Mouse (Mus musculus): Measurements from ENCODE around the gene Mindy4. TPM values are rescaled to one million over a fixed set of nuclear protein-coding genes. Genes with fewer than 3 reads are reported as not detected.

Mindy4 gene
- total RNA-seq (2012; rRNA removed) (not detected in 2 replicates), total RNA-seq (2014; rRNA removed) (not detected in 2 replicates), polyA plus RNA-seq (2012; ENCODE audit: insufficient read length, low read depth) (not detected in 2 replicates)

DNA sequence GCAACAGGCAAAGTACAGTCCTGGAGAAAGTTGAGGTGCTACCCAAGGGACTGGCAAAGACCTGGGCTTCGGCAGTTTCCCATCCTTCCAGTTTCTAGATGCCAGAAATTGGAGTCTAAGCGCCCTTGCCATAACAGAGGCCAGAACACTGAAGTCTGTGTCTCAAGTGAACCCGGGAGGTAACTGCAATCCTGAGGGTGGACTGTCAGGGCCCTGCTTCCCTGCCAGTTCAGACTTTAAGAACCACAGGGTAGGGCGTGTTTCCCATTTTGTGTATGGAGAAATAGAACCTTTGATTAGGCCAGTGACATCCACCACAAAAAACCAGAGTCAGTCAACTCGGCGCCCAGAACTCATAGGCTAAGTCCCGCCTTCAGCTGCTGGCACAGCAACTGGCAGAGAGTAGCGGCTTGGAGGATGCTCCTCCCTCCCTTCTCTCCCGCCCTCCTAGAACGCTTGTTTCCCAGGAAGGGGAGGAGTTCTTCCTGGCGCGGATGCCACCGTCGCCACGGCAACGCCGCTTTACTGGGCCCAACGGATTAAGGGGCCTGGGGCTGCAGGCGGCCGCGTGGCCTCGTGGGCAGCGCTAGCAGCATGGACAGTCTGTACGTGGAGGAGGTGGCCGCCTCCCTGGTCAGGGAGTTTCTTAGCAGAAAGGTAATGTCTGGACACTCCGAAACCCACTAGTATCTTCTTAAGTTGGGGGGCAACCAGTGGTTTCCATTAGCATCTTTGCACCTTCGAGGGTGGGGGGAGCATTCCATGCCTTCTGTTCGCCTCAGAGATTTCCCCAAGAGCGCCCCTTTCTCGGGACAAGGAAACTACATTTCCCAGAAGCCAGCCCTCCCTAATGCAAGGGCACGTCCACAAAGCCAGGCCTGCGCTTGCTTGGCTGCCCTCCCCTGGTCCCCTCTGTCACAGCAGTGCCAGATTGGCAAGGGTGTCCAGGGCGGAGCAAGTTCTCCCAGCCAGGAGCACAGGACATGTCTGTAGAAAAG lies at the start of gene Mindy4:
Gene Mindy4, plus strand, starts transcription at position 471 of the 998 bp plus-strand sequence.
- Histone ChIP-seq H3K9me3 (replicated peaks; ENCODE audit: low read length) (peaks cover 3% of the 10 kb centered on the region), H3K79me2 (replicated peaks; ENCODE audit: control insufficient read depth, extremely low read depth, insufficient read depth, poor library complexity, severe bottlenecking) (no peaks in the 10 kb centered on the region), H3K4me2 (ENCODE audit: insufficient read depth, low read depth, poor library complexity, severe bottlenecking) (no peak within 1 kb of the TSS), H3K4me1 (ENCODE audit: control insufficient read depth in 1 of 2, insufficient read depth in 2 of 2) (no peaks in the 10 kb centered on the region), H3K36me3 (replicated peaks in 1 of 2; ENCODE audit: control insufficient read depth in 1 of 2, insufficient read depth in 1 of 2, low read length in 1 of 2) (no peaks in the 10 kb centered on the region), H3K27me3 (replicated peaks) (peaks cover 60% of the 10 kb centered on the region), H3K27ac (ENCODE audit: insufficient read depth, low read depth) (no peak within 1 kb of the TSS), H3K4me3 (replicated peaks in 1 of 3; ENCODE audit: low read depth in 2 of 3, low read length in 2 of 3, poor library complexity in 1 of 3) (no peak within 1 kb of the TSS), H3K9ac (ENCODE audit: insufficient read depth, low read depth) (no peak within 1 kb of the TSS)
- DNase-seq (ENCODE audit: extremely low read depth), result no peak
- TF ChIP-seq MXI1 (IDR thresholded peaks at IDR 0.05; ENCODE audit: low read depth, low read length) (no peak), MAX (IDR thresholded peaks at IDR 0.05; ENCODE audit: low read length) (no peak), HCFC1 (IDR thresholded peaks at IDR 0.05; ENCODE audit: low read depth, low read length) (no peak), ELF1 (IDR thresholded peaks at IDR 0.05; ENCODE audit: low read depth, low read length) (no peak), MEF2A (IDR thresholded peaks at IDR 0.05; ENCODE audit: borderline replicate concordance, low read depth, low read length) (no peak), SMC3 (IDR thresholded peaks at IDR 0.05; ENCODE audit: low read depth, low read length) (no peak), POLR2A (IDR thresholded peaks at IDR 0.05; ENCODE audit: low read depth, low read length) (no peak), USF1 (IDR thresholded peaks at IDR 0.05; ENCODE audit: low read depth, low read length) (no peak), TCF12 (IDR thresholded peaks at IDR 0.05; ENCODE audit: low read depth, low read length) (no peak), MAFK (IDR thresholded peaks at IDR 0.05; ENCODE audit: insufficient replicate concordance, low read length) (no peak), ZMIZ1 (IDR thresholded peaks at IDR 0.05; ENCODE audit: low read depth, low read length) (no peak), SIN3A (IDR thresholded peaks at IDR 0.05; ENCODE audit: low read length) (no peak), NRF1 (IDR thresholded peaks at IDR 0.05; ENCODE audit: low read depth, low read length) (no peak), UBTF (IDR thresholded peaks at IDR 0.05; ENCODE audit: low read depth, low read length) (no peak), CHD2 (IDR thresholded peaks at IDR 0.05; ENCODE audit: low read length) (no peak)
- dilution Hi-C loops (cut with MboI; ENCODE audit: extremely low pct_ligation_motif_present, extremely low pct_unique_long_range_greater_than_20kb, low sequenced_read_pairs) (no loop called here), in situ Hi-C loops (cut with MboI; ENCODE audit: low pct_ligation_motif_present, low pct_unique_long_range_greater_than_20kb, low sequenced_read_pairs) (no loop called here)

DNA sequence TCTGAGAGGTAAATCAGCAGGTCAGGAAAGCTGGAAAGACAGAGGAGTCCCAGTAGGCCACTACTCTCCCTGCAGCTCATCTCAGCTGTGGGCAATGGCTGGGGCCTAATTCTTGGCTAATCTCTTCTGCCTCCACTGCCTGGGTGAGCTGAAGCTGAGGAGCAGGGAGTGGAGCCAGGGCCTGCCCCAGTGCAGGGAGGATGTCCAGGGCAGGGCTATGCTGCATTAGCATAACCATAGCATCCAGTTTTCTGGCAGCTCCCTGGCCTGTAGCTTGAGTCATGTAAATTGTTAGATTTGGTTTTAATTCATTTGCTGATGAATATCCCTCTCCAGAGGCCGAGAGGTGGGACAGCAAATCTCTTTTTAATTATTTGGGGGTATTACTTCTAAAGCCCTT lies 43.9 kb upstream of the Mindy4 start:
- Histone ChIP-seq H3K36me3 (replicated peaks in 1 of 2; ENCODE audit: control insufficient read depth in 1 of 2, insufficient read depth in 1 of 2, low read length in 1 of 2) (no peaks in the 10 kb centered on the region), H3K4me1 (ENCODE audit: control insufficient read depth in 1 of 2, insufficient read depth in 2 of 2) (peaks cover 0 to 5% of the 10 kb centered on the region in 2 experiments; a peak in 1 of 4 replicates), H3K4me2 (ENCODE audit: insufficient read depth, low read depth, poor library complexity, severe bottlenecking) (no peak overlapping the region), H3K4me3 (replicated peaks in 1 of 3; ENCODE audit: low read depth in 2 of 3, low read length in 2 of 3, poor library complexity in 1 of 3) (no peak overlapping the region), H3K9ac (ENCODE audit: insufficient read depth, low read depth) (no peak overlapping the region), H3K9me3 (replicated peaks; ENCODE audit: low read length) (no peaks in the 10 kb centered on the region), H3K79me2 (replicated peaks; ENCODE audit: control insufficient read depth, extremely low read depth, insufficient read depth, poor library complexity, severe bottlenecking) (no peaks in the 10 kb centered on the region), H3K27ac (ENCODE audit: insufficient read depth, low read depth) (no peak overlapping the region), H3K27me3 (replicated peaks) (peaks cover 2% of the 10 kb centered on the region)
- in situ Hi-C loops (cut with MboI; ENCODE audit: low pct_ligation_motif_present, low pct_unique_long_range_greater_than_20kb, low sequenced_read_pairs), result no loop called here
- dilution Hi-C loops (cut with MboI; ENCODE audit: extremely low pct_ligation_motif_present, extremely low pct_unique_long_range_greater_than_20kb, low sequenced_read_pairs), result no loop called here
- TF ChIP-seq IRF4 (IDR thresholded peaks at IDR 0.05; ENCODE audit: low read depth, low read length) (no peak), POLR2A (IDR thresholded peaks at IDR 0.05; ENCODE audit: low read depth, low read length) (no peak), BHLHE40 (IDR thresholded peaks at IDR 0.05; ENCODE audit: low read depth, low read length) (no peak), MAX (IDR thresholded peaks at IDR 0.05; ENCODE audit: low read length) (no peak), RCOR1 (conservative IDR thresholded peaks at IDR 0.05; ENCODE audit: low read depth, low read length) (no peak), MAZ (IDR thresholded peaks at IDR 0.05; ENCODE audit: low read depth, low read length) (no peak), ELF1 (IDR thresholded peaks at IDR 0.05; ENCODE audit: low read depth, low read length) (no peak), MEF2A (IDR thresholded peaks at IDR 0.05; ENCODE audit: borderline replicate concordance, low read depth, low read length) (no peak), E2F4 (IDR thresholded peaks at IDR 0.05; ENCODE audit: insufficient replicate concordance, low read depth, low read length) (no peak), NRF1 (IDR thresholded peaks at IDR 0.05; ENCODE audit: low read depth, low read length) (no peak), EP300 (IDR thresholded peaks at IDR 0.05; ENCODE audit: low read length) (no peak), UBTF (IDR thresholded peaks at IDR 0.05; ENCODE audit: low read depth, low read length) (no peak), NELFE (IDR thresholded peaks at IDR 0.05; ENCODE audit: low read depth, low read length) (no peak), SIN3A (IDR thresholded peaks at IDR 0.05; ENCODE audit: low read length) (no peak), MYC (IDR thresholded peaks at IDR 0.05; ENCODE audit: low read depth, low read length) (no peak), MXI1 (IDR thresholded peaks at IDR 0.05; ENCODE audit: low read depth, low read length) (no peak)
- no peak for DNase-seq (ENCODE audit: extremely low read depth)
